Mouse (Mus musculus) kidney, adult 2 months (tissue): ENCODE data around the gene Dnaaf3.

ENCODE experiments used
- CTCF ChIP-seq: fragments of 200-500 bp; conservative IDR thresholded peaks from 2 replicates; pipeline ENCODE4 v1.5.1; 2011; ENCODE audit warnings: low read depth, mild to moderate bottlenecking, control low read depth, low read length, moderate library complexity, mixed read lengths; ENCODE audit not compliant: insufficient read depth, insufficient read length
- POLR2A ChIP-seq: fragments of 200-500 bp; IDR thresholded peaks from one replicate; pipeline ENCODE4 v1.6.1; 2011; ENCODE audit warnings: low read depth, low read length, control low read depth

- TF ChIP-seq POLR2A (no peak), CTCF (no peak)
Measured at GRCm38 (mm10) chr7:4478796-4479291, 53.4 kb downstream of the Dnaaf3 start.
